Mouse (Mus musculus): ENCODE measurements around the gene Kmt2b. TPM values are rescaled to one million over a fixed set of nuclear protein-coding genes. Genes with fewer than 3 reads are reported as not detected.

Kmt2b gene
- total and polyA plus RNA-seq, 3 experiments = 15.6 to 48.2 TPM; not detected in 1

DNA sequence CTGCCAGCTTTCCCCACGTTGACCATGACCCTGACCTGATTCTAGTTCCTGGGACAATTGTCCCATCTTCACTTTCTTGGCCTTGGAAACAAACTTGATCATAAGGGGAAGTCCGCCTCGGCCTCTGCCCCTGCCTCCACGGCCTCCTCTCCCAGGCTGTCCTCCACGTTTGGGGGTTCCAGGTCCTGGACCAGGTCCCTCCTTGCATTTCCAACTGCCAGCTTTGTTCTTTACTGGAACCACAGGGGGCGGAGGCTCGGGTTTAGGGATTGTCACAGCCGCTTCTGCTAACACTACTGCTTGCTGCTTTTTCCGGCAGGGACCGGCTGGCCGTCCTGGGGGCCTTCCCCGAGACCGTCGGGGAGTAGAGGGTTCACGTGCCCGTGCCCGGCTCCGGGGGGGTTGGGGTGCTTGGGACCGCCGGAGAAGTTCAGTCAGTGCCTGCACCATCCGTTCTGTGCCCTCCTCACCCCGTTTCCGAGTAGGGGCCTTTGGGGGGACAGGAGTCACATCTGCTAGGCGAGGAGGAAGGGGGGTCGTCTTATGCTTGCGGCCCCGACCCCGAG is 2.0 kb downstream of the Kmt2b start (continued):
- TF ChIP-seq RCOR1 (IDR thresholded peaks at IDR 0.05; ENCODE audit: low read depth, low read length) (no peak), SMC3 (IDR thresholded peaks at IDR 0.05; ENCODE audit: low read depth, low read length) (no peak), TBP (IDR thresholded peaks at IDR 0.05; ENCODE audit: low read depth, low read length) (no peak)

DNA sequence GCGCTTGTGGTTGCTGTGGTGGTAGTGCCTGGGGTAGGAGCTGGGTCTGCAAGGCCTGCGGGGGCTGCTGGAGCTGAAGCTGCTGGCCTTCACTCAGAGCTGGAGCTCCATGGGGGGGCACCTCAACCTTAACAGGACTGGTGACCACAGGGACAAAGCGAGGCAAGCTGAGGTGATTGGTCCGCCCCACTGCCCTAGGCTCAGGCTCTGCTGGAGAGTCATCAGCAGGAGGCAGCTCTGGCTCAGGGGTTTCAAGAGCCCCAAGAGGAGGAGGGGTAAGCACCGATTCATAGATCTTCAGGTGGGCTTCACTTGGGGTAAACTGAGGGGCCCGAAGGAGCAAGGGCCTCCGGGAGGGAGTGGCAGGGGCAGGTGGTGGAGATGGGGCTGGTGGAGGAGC is 3.4 kb downstream of the Kmt2b start:
- no peak for DNase-seq (ENCODE audit: low read depth, low spot score)
- H3K9me3 ChIP-seq (replicated peaks; ENCODE audit: insufficient read depth, low read length) = no peaks in the 10 kb centered on the region
- peaks cover 32% of the 10 kb centered on the region for H3K79me2 ChIP-seq (ENCODE audit: control insufficient read depth, insufficient read depth, low read length, poor library complexity)
- TF ChIP-seq UBTF (IDR thresholded peaks at IDR 0.05; ENCODE audit: borderline replicate concordance, insufficient read depth, low read depth, low read length) (no peak), POLR2AphosphoS2 (IDR thresholded peaks at IDR 0.05; ENCODE audit: low read length) (no peak), GATA1 (IDR thresholded peaks at IDR 0.05; ENCODE audit: low read depth, low read length) (no peak), MAX (IDR thresholded peaks at IDR 0.05; ENCODE audit: low read length) (no peak), KAT2A (conservative IDR thresholded peaks at IDR 0.05; ENCODE audit: low read depth, low read length) (no peak), BHLHE40 (IDR thresholded peaks at IDR 0.05; ENCODE audit: borderline replicate concordance, low read depth, low read length) (no peak), POLR2A (IDR thresholded peaks at IDR 0.05; ENCODE audit: control insufficient read depth in 1 of 2, insufficient read depth in 1 of 2, low read depth in 1 of 2, low read length in 2 of 2, poor library complexity in 1 of 2) (no peak; a peak in 1 of 4 replicates)
- H3K4me1 ChIP-seq (ENCODE audit: control insufficient read depth in 1 of 2, insufficient read depth in 2 of 2, low read length in 2 of 2) = peaks cover 1 to 3% of the 10 kb centered on the region in 2 experiments; a peak in 3 of 4 replicates
- no peak overlapping the region for H3K27ac ChIP-seq (ENCODE audit: control insufficient read depth, low read depth, low read length)
- no peak overlapping the region for H3K9ac ChIP-seq (ENCODE audit: control insufficient read depth, low read depth, low read length, poor library complexity, severe bottlenecking)
- no peaks in the 10 kb centered on the region for H3K27me3 ChIP-seq (ENCODE audit: control insufficient read depth in 1 of 2, insufficient read depth in 2 of 2, low read length in 2 of 2)
- H3K36me3 ChIP-seq (ENCODE audit: control insufficient read depth in 1 of 2, insufficient read depth in 2 of 2, low read length in 2 of 2) = peaks cover 5 to 13% of the 10 kb centered on the region in 2 experiments; a peak in 2 of 4 replicates
- no peak overlapping the region for H3K4me3 ChIP-seq (ENCODE audit: control insufficient read depth in 1 of 2, insufficient read depth in 1 of 2, low read depth in 2 of 2, low read length in 2 of 2)

DNA sequence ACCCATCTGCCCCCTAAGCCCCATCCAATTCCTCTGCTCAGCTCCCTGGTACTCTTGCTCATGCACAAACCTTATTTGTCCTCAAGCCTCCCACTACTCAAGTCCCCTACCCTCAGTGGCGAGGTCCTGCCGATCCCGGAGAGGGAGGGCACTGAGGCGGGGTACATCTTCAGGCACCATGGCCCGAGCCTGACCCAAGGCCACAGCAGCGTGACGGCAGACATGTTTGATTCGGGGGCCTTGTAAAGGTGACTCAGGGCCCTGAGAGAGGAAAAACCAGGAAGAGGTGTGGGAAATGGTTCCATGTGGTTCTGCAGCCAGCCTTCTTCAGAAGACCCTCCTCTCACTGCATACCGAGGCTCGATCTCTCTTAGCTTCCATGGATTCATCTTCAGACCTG is 4.2 kb downstream of the Kmt2b start:
- H3K36me3 ChIP-seq (ENCODE audit: control insufficient read depth in 1 of 2, insufficient read depth in 2 of 2, low read length in 2 of 2) = peaks cover 5 to 14% of the 10 kb centered on the region in 2 experiments; a peak in 2 of 4 replicates

More for the DNA sequence above, 4.2 kb downstream of the Kmt2b start:
- Histone ChIP-seq H3K27me3 (ENCODE audit: control insufficient read depth in 1 of 2, insufficient read depth in 2 of 2, low read length in 2 of 2) (no peaks in the 10 kb centered on the region), H3K4me1 (ENCODE audit: control insufficient read depth in 1 of 2, insufficient read depth in 2 of 2, low read length in 2 of 2) (no peaks in the 10 kb centered on the region; a peak in 1 of 4 replicates), H3K9me3 (replicated peaks; ENCODE audit: insufficient read depth, low read length) (no peaks in the 10 kb centered on the region), H3K79me2 (ENCODE audit: control insufficient read depth, insufficient read depth, low read length, poor library complexity) (peaks cover 30% of the 10 kb centered on the region), H3K4me3 (ENCODE audit: control insufficient read depth in 1 of 2, insufficient read depth in 1 of 2, low read depth in 2 of 2, low read length in 2 of 2) (no peak overlapping the region), H3K27ac (ENCODE audit: control insufficient read depth, low read depth, low read length) (no peak overlapping the region), H3K9ac (ENCODE audit: control insufficient read depth, low read depth, low read length, poor library complexity, severe bottlenecking) (no peak overlapping the region)
- no peak for DNase-seq (ENCODE audit: low read depth, low spot score)
- no peak for TF ChIP-seq MYB (IDR thresholded peaks at IDR 0.05; ENCODE audit: low read depth, low read length)
- TF ChIP-seq POLR2AphosphoS5 (IDR thresholded peaks at IDR 0.05; ENCODE audit: borderline replicate concordance, low read depth, low read length) = no peak
- TF ChIP-seq GABPA (IDR thresholded peaks at IDR 0.05; ENCODE audit: low read depth, low read length) = no peak
- no peak for TF ChIP-seq CHD1 (IDR thresholded peaks at IDR 0.05; ENCODE audit: low read depth, low read length)
- no peak for TF ChIP-seq ZMIZ1 (IDR thresholded peaks at IDR 0.05; ENCODE audit: low read depth, low read length)
- no peak for TF ChIP-seq EP300 (IDR thresholded peaks at IDR 0.05; ENCODE audit: low read depth in 1 of 2, low read length in 2 of 2)
- no peak for TF ChIP-seq RAD21 (IDR thresholded peaks at IDR 0.05; ENCODE audit: low read depth, low read length)
- no peak for TF ChIP-seq BHLHE40 (IDR thresholded peaks at IDR 0.05; ENCODE audit: borderline replicate concordance, low read depth, low read length)
- TF ChIP-seq ETS1 (IDR thresholded peaks at IDR 0.05; ENCODE audit: low read depth, low read length) = no peak
- no peak for TF ChIP-seq ZKSCAN1 (IDR thresholded peaks at IDR 0.05; ENCODE audit: low read depth, low read length)
- no peak for TF ChIP-seq USF1 (IDR thresholded peaks at IDR 0.05; ENCODE audit: low read depth, low read length)
- no peak for TF ChIP-seq ZNF384 (IDR thresholded peaks at IDR 0.05; ENCODE audit: low read depth, low read length)
- TF ChIP-seq UBTF (IDR thresholded peaks at IDR 0.05; ENCODE audit: borderline replicate concordance, insufficient read depth, low read depth, low read length) = no peak
- no peak for TF ChIP-seq RCOR1 (IDR thresholded peaks at IDR 0.05; ENCODE audit: low read depth, low read length)
